Mouse (Mus musculus): ENCODE data around the gene Aak1. TPM values are rescaled to one million over a fixed set of nuclear protein-coding genes. Genes with fewer than 3 reads are reported as not detected.

Aak1 gene
- total RNA-seq (2015; ENCODE audit: low replicate concordance) (4.4 and 24.0 TPM in 2 replicates), total RNA-seq (2017; ENCODE audit: low replicate concordance) (3.1 and 10.4 TPM in 2 replicates)

DNA sequence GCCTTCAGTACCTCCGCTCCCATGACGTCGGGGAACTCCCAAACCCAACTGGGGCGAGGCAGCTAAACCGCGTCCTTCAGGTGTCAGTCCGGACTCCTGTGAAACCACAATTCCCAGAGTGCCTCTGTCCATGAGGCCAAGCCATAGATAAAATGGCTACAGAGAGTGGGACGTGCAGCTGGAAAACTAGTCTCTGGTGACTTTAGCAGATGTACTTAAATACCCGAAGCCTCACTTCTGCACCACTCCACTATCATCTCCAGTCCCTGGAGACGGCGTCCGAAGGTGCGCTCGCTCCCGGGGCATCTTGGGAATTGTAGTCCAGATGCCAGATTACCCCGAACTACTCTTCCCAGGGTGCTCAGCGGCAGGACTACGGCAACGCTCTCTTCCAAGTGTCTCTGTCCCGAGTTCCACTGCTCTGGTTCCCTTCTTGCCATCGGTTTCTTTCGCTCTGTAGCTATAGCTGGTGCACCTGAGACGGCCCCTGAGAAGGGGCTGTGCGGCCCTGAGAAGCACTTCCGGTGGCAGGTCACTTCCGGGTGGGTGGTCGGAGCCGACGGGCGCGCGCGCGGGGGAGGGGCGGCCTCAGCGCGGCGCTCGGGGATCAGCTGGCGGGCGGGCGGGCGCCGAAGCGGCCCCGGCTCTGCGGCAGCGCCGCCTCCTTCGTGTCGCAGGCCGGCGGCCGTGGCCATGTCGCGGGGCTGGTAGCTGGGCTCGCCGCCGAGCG lies at the start of gene Aak1:
Gene Aak1, plus strand, starts transcription at position 603 of the 730 bp plus-strand sequence.
- ATAC-seq (replicated peaks; ENCODE audit: low FRiP score, poor library complexity, severe bottlenecking): peak; percentile 92

DNA sequence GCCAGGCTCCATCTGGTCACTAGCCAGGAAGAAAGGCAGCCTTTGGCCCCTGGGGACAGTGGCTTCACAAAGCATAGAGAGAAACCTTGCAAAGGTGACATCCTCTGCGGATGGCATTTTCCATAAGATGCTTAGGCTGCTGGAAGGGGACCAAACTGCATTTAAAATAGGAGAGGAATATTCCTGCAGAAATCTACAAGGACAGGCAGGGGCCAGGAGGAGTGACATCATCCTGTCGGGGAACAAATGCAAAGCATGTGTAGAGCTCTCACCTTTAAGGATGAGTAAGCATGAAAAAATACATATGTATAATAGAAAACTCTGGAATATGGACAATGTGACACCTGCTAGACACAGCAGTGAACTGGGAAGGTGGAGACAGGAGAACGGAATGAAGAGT lies 48.9 kb upstream of the Aak1 start:
- ATAC-seq (replicated peaks; ENCODE audit: low FRiP score, poor library complexity, severe bottlenecking): no peak

DNA sequence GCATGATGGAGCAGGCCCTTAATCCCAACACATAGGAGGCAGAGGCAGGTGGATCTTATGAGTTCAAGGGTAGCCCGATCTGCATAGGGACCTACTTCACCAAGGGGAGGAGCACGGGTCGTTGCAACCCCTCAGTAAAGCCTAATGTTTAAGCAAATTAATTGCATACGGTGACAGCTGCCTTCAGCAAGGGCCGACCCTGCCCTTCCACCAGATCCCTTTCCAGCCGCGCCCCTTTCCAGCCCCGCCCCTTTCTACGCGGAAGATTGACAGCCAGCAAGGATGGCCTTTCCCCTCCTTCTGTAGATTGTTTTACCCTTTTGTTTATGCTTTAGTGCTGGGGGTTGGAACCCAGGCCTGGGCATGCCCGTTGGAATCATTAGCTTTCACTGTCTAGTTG lies 47.9 kb upstream of the Aak1 start:
- ATAC-seq (replicated peaks; ENCODE audit: low FRiP score, poor library complexity, severe bottlenecking): no peak

DNA sequence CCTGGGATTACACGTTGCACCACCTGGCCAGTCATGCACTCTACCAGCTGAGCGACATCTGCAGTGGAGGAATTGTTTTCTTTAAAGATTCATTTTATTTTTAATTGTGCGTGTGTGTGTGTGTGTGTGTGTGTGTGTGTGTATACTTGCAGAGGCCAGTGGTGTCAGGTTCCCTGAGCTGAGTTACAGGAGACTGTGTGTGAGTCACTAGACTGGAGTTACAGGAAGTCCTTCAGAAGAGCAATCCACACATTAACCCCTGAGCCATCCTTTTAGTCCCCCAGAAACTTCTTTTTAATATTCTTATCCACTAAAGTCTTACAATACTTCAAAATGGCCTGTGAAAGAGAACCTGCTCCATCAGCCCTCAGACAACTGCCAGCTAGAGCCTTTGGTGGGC lies 44.7 kb upstream of the Aak1 start:
- ATAC-seq (replicated peaks; ENCODE audit: low FRiP score, poor library complexity, severe bottlenecking): no peak

DNA sequence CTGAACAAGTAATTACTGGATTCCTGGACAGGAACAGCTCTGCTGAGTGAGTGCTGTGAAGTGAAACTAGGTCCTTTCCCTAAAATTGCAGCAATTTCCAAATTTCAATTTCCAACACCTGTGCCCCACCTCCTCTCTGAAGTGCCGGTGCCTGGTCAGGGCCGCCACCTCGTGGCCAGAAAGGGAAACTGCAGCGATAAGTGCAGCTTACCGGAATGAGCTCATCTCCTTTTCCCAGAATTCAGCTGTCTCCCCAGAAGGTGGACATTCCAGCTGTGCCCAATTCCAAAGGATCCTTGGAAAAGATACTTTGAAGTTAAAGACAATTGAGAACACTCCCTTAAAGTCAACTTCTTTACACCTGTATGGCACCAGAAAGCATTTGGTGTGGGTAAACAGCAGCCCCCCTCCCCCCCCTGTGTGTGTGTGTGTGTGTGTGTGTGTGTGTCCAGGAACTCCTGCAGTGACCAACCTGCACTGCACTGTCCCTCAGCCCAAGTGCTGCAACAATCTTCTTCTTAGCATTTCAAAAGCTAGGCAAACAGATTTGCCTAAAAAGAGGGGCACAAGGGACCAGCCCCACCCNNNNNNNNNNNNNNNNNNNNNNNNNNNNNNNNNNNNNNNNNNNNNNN lies 42.7 kb upstream of the Aak1 start:
- peak; percentile 87 for ATAC-seq (replicated peaks; ENCODE audit: low FRiP score, poor library complexity, severe bottlenecking)

DNA sequence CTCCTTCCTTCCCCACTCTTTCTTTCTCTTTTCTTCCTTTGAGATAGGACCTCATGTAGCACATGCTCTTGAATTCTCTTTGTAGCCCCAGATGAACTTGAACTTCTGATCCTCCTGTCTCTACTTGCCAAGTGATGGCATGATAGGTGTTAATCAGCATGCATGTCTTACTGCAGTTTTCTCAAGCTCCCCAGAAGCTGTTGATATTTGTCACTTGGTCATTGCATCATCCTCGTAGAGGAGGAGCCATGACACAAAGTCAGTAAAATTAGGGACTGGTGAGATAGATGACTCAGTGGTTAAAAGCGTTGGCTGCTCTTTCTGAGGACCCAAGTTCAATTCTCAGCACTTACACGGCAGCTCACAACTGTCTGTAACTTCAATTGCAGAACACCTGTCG lies 36.4 kb upstream of the Aak1 start:
- no peak for ATAC-seq (replicated peaks; ENCODE audit: low FRiP score, poor library complexity, severe bottlenecking)

DNA sequence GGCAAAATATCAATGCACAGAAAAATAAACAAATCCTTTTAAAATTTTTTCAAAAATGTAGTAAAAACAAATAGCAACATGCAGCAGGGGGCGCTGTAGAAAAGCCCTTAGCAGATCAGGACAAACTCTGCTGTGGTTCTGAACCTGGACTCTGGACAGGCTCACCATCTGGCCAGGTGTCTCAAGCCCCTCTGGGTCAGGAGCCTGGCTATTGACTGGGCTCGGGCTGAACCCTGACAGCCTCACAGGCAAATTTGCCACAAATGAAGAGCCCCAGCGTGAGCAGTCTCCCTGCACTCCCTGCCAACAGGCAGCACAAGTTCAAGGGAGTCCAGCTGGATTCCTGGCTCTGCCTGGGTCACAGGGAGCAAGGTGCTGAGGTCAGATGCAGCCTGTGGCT lies 36.0 kb upstream of the Aak1 start:
- ATAC-seq (replicated peaks; ENCODE audit: low FRiP score, poor library complexity, severe bottlenecking): no peak

DNA sequence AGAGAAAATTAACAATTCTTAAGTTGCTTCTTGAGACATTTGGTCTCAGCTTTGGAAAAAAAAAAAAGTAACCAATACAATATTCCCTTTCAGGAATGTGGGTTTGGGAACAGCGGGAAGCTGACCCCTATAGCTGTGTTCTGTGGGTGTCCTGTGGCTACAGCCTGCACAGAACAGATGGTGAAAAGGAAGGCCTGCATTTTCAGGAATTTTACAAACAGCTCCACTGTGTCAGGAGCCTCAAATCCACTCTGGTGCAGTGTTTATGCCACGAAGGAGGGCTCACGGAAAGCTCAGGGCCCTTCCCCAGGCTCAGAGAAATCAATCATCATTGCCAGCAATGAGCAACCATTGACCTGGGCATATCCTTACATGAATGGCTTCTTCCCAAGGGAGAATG lies 34.4 kb upstream of the Aak1 start:
- no peak for ATAC-seq (replicated peaks; ENCODE audit: low FRiP score, poor library complexity, severe bottlenecking)

DNA sequence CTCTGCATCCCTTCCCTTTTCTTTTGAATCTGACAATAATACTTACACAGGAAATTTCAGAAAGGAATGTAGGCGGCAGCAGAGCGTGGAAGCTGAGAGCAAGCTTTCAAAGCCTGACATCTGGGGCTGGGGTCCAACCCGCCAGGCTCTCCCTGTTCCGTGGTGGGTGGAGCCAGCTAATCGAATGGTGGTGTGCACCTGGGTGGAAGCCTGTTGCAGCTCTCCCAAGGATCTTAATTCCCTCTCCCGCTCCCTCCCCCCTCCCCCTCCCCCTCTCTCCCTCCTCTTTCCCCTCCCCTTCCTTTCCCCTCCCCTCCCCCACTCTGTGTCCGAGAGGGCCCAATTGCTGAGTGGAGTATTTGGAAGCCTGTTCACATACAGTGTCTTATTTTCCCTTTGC lies 33.9 kb upstream of the Aak1 start:
- ATAC-seq (replicated peaks; ENCODE audit: low FRiP score, poor library complexity, severe bottlenecking): no peak

DNA sequence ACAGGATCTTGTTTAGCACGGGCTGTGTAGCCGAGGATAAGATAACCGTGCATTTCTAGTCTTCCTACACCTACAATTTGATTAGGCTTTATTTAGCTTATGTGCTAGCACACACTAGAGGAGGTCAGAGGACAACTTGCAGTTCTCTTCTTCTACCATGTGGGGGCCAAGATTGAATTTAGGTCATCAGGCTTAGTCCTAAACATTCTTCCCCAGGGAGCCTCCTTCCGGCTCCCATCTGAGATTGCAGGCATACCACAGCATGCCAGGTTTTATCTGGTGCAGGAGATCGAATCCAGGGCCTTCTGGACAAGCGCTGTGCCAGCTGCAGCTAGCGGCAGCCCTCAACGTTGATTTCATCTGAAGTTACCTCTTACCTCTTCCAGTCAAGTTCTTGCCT lies 32.7 kb upstream of the Aak1 start:
- ATAC-seq (replicated peaks; ENCODE audit: low FRiP score, poor library complexity, severe bottlenecking): no peak

DNA sequence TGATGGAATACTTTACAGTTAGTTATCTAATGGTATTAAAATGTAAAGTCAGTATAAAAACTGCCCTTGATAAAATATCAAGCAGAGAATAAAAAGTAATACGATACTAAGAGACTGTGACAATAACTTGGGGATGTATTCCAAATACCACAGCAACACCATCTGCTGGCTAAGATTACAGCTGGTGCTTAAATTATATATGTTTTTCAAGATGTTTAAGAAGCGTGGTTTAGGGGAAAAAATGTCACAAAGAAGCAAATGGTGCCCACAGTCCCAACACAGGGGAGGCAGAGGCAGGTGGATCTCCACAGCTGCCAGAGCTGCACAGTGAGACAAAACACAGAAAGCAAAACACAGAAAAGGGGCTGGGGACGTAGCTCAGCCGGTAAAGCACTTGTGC lies 30.4 kb upstream of the Aak1 start:
- ATAC-seq (replicated peaks; ENCODE audit: low FRiP score, poor library complexity, severe bottlenecking): no peak

DNA sequence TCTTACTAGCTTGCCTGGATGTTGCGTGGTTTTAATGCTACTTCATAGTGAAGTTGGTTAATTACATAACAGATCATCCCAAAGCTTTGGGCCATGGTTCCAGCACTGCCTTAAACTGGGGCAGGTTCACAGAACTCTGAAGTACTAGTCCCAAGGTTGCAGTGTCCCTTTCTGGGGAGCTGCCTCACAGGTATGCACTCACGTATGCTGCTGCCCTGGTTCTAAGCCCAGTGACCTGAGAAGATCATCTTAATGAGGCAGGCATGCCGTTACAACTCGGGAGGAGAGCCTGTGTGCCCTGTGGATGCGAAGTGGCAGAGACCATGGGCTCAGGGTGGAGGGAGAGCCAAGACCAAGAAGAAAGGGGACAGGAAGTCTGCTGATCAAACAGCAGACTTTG lies 29.4 kb upstream of the Aak1 start:
- no peak for ATAC-seq (replicated peaks; ENCODE audit: low FRiP score, poor library complexity, severe bottlenecking)

DNA sequence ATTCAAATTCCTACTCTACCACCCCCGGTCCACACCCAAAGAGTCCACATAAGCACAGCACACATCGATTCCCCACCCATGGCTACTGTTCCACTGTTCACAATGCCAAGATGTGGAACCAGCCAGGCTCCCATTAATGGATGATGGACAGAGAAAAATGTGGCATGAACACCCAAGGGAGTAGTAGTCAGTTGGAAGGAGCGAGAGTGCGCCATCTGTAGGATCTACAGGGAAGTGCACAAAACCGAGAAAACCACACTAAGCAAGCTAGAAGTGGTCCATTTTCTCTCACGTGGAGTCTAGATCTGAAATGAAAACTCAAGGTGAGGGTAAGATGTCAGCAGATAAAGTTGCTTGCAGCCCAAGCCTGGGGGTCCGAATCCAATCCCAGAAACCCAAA lies 28.6 kb upstream of the Aak1 start:
- peak; percentile 51; the same call in 1 of the 2 replicates for ATAC-seq (replicated peaks; ENCODE audit: low FRiP score, poor library complexity, severe bottlenecking)

DNA sequence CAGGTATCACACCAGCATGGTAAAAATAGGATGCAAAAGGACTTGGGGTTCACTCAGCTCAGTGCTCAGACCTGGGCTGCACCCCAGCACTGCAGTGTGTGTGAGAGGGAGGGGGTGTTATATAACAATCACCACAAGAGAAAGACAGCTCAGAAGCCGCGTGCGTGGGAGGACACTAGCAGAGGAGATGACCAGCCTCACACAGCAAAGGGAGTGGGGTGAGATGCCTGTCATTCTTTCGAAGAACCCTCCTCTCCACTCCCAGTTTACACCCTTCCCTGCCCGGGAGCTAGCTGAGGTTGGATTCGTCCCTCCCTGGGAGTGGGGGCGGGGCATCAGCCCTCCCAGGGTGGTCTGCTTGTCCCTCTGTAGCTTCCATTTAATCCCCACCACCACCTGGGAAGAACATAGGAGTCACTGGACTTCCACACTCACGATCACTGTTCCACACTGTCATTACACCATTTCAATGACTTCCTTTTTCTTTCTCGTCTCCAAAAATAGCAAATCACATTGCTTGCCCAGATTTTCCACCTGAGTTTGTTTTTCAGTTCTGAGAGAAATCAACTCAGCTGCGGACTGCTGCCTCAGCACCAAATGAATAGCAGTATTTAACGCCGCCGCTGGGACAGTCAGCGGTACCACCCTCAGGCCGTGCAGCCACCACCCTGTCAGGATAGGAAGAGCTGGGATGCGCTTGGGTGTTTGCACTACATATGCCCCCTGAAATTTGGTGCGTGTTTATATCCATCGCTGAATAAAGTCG lies 26.8 kb upstream of the Aak1 start:
- no peak for ATAC-seq (replicated peaks; ENCODE audit: low FRiP score, poor library complexity, severe bottlenecking)

DNA sequence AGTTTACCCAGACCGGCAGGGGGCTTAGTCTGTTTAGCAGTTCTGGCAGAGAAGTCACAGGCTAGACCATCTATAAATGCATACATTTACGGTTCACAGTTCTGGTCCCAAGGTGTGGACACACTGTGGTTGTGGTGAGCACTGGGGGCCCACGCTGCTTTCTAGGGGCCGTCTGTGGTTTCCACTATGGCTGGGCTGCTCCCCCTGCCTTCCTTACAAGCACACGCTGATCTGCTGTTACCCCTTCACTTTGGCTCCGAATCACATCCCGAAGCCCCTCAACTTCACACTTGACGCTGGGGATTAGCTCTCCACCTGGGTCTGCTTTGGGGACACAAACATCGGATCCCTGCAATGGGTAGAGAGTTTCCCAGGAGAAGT lies 26.3 kb upstream of the Aak1 start:
- ATAC-seq (replicated peaks; ENCODE audit: low FRiP score, poor library complexity, severe bottlenecking): no peak

DNA sequence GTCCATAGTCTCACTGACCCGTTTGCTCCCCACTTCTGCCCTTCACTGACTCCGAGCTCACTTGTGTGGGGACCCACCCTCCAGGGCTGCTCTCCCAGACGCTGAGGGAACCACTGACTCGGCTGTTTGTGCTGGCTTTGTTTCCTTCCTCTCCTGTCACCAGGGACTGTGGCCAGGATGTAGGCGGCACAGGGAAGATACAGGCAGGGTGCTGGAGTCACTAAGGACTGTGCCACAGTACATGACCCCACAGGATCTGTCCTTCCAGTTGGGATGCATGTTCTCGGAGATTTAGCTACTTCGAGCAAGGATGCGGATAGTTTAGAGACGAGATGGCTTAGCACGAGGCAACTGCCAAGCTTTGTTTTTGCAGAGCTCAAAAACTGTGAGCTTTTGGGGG lies 25.5 kb upstream of the Aak1 start:
- no peak for ATAC-seq (replicated peaks; ENCODE audit: low FRiP score, poor library complexity, severe bottlenecking)

DNA sequence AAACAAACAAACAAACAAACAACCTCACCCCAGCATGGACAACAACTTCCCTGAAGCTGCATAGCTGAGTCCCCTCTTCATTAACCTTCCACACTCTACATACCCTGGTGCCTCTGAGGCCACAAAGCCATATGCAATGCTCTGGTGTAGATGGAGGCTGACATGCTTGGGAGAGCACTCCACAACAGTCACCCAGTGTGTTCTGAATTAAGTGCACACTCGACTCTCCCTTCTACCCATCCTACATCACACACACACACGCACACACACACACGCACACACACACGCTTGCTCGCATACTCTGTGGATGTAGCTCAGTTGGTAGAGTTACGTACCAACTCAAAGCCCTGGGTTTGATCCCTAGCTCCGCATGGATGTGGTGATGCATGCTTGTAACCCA lies 24.9 kb upstream of the Aak1 start:
- ATAC-seq (replicated peaks; ENCODE audit: low FRiP score, poor library complexity, severe bottlenecking): no peak

DNA sequence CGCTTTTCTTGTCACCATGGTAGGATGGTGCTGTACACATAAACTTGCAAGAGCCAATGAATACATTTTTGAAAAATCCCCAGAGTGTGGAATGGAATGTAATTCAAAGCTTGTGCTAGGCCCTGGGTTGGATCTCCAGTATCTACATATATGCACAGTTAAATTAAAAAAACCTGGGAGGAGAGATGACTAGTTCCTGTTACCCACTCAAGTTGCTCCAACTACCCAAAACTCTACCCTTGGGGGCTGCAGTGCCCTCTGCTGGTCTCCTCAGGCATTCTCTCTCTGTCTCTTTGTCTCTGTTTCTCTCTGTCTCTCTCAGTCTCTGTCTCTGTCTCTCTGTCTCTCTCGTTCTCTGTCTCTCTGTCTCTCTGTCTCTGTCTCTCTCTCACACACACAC lies 21.9 kb upstream of the Aak1 start:
- no peak for ATAC-seq (replicated peaks; ENCODE audit: low FRiP score, poor library complexity, severe bottlenecking)

DNA sequence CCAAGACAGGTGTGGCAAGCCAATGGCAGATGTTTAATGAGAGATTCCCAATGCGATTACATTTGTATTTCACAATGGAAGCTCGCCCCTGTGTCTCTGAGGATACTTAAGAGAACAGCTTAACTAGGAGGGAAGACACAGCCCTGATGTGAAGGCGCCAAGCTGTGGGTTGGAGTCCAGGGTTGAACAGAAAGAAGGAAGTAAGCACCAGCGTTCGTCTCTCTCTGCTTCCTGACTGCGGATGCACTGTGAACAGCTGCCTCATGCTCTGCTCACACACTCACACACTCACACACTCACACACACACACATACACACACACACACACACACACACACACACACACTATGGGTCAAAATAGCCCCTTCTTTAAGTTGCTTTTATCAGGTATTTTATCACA lies 19.5 kb upstream of the Aak1 start:
- no peak for ATAC-seq (replicated peaks; ENCODE audit: low FRiP score, poor library complexity, severe bottlenecking)

DNA sequence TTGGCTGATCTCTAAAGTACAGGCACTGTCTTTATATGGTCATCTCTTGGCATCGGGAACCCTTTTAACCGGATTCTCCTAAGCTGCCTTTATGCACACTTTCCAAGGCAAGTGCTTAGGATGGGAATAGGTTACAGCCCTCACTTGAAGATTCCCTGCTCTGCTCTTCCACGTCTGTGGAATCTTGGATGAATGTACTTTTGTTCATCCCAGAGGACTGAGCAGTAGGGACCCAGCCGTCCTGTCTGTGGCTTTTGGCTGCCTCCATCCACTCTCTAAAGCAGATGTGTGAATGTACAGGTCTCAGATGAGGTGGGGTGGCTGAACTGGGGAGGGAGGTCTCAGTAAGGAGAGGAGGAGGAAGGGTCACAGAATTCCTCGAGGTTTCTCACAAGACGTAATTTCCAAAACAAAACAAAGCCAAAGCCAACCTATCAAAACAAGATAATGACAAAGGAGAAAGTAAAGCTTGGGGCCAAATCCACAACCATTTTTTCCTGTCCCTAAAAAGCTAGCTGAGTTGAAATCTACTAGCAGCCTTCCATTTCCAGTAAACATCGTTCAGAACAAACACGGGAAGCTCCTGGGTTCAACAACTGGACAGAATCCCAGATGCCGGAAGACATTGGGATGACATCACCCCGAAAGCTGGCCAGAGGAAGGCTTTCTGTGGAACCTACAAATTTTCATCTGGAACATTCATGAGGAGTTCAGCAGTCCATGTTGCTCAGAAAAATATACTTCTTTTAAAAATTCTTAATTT lies 18.4 kb upstream of the Aak1 start:
- ATAC-seq (replicated peaks; ENCODE audit: low FRiP score, poor library complexity, severe bottlenecking): no peak
